Mouse (Mus musculus) erythroblast, embryonic 14.5 days (primary cell): ENCODE results near the gene Plscr1. TPM values are rescaled to one million over a fixed set of nuclear protein-coding genes. Genes with fewer than 3 reads are reported as not detected.

Source experiments
- H3K27me3 ChIP-seq: 2 replicates; pipeline ENCODE4 v1.6.1; 2012; ENCODE audit warnings: inconsistent platforms; ENCODE audit not compliant: control insufficient read depth
- H3K36me3 ChIP-seq: 2 replicates; pipeline ENCODE4 v1.6.1; 2012; ENCODE audit warnings: mild to moderate bottlenecking, inconsistent platforms; ENCODE audit not compliant: control insufficient read depth
- H3K4me1 ChIP-seq: 2 replicates; pipeline ENCODE4 v1.6.1; 2012; ENCODE audit warnings: inconsistent platforms; ENCODE audit not compliant: control insufficient read depth
- H3K4me3 ChIP-seq: replicated peaks from 2 replicates; pipeline ENCODE3; 2012; ENCODE audit warnings: moderate library complexity, mild to moderate bottlenecking, inconsistent platforms
- H3K9me3 ChIP-seq: 2 replicates; pipeline ENCODE4 v1.6.1; 2012; ENCODE audit warnings: low read length, inconsistent platforms, mixed read lengths; ENCODE audit not compliant: control insufficient read depth
- GATA1 ChIP-seq: IDR thresholded peaks from 2 replicates; pipeline ENCODE4 v1.6.1; 2012; ENCODE audit warnings: low read length, inconsistent platforms, mixed read lengths
- TAL1 ChIP-seq: IDR thresholded peaks from 3 replicates; pipeline ENCODE4 v1.6.1; 2012; ENCODE audit warnings: low read length, inconsistent platforms, mixed read lengths
- polyA plus RNA-seq: library from polyadenylated mRNA; stranded (reverse); fragments of >175 nt; gene quantifications from 2 replicates; pipeline ENCODE4 v1.2.3, GENCODE M21; 2012

Plscr1 gene
- polyA plus RNA-seq, result 0.11 and 0.24 TPM in 2 replicates

DNA sequence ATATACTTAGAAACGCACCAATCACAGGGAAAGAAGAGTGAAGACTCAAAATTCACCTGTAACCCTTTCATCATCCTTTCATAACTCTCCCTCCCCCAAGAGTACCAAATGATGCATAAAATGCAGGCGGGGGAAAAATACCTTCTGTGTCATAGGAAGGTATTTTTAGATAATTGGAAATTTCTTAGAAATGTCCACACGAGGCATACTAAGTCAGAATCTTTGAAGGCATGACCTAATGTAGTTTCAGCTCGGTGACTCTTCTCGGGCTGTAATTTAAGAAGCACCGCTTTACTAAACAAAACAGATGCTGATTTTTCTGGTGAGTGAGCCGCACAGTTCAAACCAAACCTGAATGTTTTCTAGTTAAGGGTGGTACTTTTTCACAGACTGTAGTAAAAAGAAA, at the start of gene Plscr1:
TSS of gene Plscr1 (plus strand) at position 304 of the 406 bp plus-strand sequence.
- Histone ChIP-seq H3K4me1 (peaks cover 9% of the 10 kb centered on the region), H3K27me3 (no peaks in the 10 kb centered on the region), H3K36me3 (no peaks in the 10 kb centered on the region), H3K4me3 (peak within 1 kb of the TSS; percentile 63), H3K9me3 (no peaks in the 10 kb centered on the region)
- TF ChIP-seq GATA1, result no peak
- no peak for TF ChIP-seq TAL1

GRCm38 (mm10) chr9:92204397-92204796, 45.2 kb upstream of the Plscr1 start:
- no peaks in the 10 kb centered on the region for H3K4me1 ChIP-seq
- H3K4me3 ChIP-seq, result no peak overlapping the region

DNA sequence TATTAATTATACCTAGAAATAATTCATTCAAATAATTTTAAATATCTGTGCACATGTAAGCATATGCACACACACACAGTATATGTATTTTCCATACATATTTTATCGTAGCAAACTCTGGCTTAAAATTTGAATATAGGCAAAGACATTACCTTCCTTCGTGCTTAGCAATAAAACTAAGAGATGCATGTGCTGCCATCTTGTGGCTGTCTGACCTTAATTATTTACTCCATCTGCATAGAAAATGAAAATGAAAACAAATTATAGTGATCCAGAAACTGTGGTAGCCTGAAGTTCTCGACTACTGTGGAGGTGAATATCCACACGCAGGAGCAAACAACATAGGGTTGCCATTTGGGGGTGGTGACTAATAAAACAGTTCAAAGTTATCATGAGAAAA, 42.2 kb upstream of the Plscr1 start:
- no peaks in the 10 kb centered on the region for H3K27me3 ChIP-seq
- H3K36me3 ChIP-seq, result no peaks in the 10 kb centered on the region
- no peaks in the 10 kb centered on the region for H3K4me1 ChIP-seq
- TF ChIP-seq TAL1 (no peak), GATA1 (no peak)
- H3K9me3 ChIP-seq, result no peaks in the 10 kb centered on the region
- H3K4me3 ChIP-seq, result no peak overlapping the region

More at GRCm38 (mm10) chr9:92204397-92204796, 45.2 kb upstream of the Plscr1 start:
- Histone ChIP-seq H3K36me3 (no peaks in the 10 kb centered on the region), H3K9me3 (no peaks in the 10 kb centered on the region), H3K27me3 (no peaks in the 10 kb centered on the region)
- no peak for TF ChIP-seq GATA1
- no peak for TF ChIP-seq TAL1

DNA sequence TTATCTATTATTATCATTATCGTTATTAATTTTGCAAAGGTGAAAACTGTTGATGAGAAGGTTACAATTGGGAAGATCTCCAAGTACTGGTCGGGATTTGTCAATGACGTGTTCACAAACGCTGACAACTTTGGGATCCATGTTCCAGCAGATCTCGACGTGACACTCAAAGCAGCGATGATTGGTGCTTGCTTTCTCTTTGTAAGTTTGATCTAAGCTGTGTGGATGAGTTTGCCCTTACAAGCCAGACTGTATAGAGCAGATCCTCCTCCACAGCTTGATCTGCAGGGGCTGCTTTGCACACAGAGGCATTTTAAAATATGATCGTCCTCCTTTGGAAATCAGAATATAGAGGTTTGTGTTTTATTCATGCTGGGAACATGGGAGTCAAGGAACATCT, 41.8 kb upstream of the Plscr1 start:
- H3K36me3 ChIP-seq, result no peaks in the 10 kb centered on the region
- no peak overlapping the region for H3K4me3 ChIP-seq
- TF ChIP-seq TAL1 (no peak), GATA1 (no peak)
- H3K9me3 ChIP-seq, result no peaks in the 10 kb centered on the region
- H3K27me3 ChIP-seq, result no peaks in the 10 kb centered on the region
- no peaks in the 10 kb centered on the region for H3K4me1 ChIP-seq

DNA sequence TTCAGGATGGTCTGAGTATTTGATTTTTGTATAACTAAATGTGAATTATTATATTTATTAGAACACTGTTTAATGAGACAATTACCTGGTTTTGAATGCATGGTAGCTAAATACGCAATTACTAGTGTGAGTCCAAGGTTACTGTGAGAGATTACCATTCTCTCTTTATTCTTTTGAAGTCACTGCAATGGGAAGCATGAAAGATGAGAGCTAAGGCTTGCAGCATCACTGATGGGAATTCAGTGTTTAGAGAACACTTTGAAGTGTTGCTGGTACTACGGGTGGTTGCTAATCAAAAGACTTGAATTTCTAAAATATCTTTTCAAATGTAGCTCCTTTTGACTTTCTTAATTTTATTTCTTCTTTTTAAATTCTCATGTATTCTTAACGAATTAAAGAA, 39.7 kb upstream of the Plscr1 start:
- Histone ChIP-seq H3K4me1 (no peaks in the 10 kb centered on the region), H3K36me3 (no peaks in the 10 kb centered on the region), H3K9me3 (no peaks in the 10 kb centered on the region), H3K4me3 (no peak overlapping the region), H3K27me3 (no peaks in the 10 kb centered on the region)
- TF ChIP-seq TAL1 (no peak), GATA1 (no peak)

DNA sequence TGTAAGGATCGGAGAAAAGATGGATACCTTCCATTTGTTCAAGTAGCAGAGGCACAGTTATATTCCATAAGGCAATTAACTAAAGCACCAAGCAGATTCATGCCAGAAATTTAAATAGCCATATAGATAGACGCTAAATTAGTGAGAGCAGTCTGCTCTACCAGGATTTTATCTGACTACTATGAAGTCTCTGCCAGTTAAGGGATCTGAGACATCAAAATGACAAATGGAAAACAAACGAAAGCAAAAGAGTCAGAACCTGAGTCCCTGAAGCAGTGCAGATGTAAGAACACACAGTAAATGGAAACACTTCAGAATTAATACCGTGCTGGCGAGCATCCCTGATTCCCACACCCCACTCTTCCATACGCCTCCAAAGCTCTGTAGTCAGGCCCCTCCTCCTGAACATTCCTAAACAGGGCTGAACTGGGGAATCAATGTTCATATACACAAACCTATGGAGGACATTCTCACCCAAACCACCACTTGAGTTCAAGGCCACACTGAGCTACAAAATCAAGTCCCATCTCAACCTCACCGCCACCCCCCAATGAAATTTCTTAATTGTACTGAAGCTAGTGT, 39.1 kb upstream of the Plscr1 start:
- Histone ChIP-seq H3K4me3 (no peak overlapping the region), H3K4me1 (no peaks in the 10 kb centered on the region), H3K36me3 (no peaks in the 10 kb centered on the region), H3K27me3 (no peaks in the 10 kb centered on the region), H3K9me3 (no peaks in the 10 kb centered on the region)
- TF ChIP-seq TAL1 (no peak), GATA1 (no peak)

- no peaks in the 10 kb centered on the region for H3K36me3 ChIP-seq
- no peak overlapping the region for H3K4me3 ChIP-seq
- no peaks in the 10 kb centered on the region for H3K4me1 ChIP-seq
- no peak for TF ChIP-seq GATA1
- no peak for TF ChIP-seq TAL1
- no peaks in the 10 kb centered on the region for H3K27me3 ChIP-seq
- H3K9me3 ChIP-seq, result no peaks in the 10 kb centered on the region
These were observed 38.5 kb upstream of the Plscr1 start for GRCm38 (mm10) chr9:92211048-92211447.

DNA sequence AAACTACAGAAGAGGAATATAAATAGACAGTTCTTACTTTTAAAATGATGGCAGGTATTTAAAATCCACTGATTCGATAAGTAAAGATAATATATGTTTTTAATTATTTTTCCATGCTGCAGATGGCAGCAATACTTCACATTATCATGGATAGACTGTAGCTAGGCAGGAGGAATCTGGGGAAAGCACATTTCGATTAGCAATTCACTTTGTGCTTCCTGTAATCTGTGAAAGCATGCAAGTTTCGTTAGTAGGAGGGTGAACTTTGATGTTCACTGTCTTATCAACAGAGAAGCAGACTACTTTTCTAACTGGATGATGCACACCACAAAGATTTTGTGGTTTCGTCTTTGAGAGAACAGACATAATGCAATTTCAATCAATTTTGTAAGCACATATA, 32.1 kb upstream of the Plscr1 start:
- H3K9me3 ChIP-seq, result no peaks in the 10 kb centered on the region
- H3K4me1 ChIP-seq, result no peaks in the 10 kb centered on the region
- no peak overlapping the region for H3K4me3 ChIP-seq
- TF ChIP-seq TAL1 (no peak), GATA1 (no peak)
- H3K27me3 ChIP-seq, result no peaks in the 10 kb centered on the region
- H3K36me3 ChIP-seq, result no peaks in the 10 kb centered on the region

GRCm38 (mm10) chr9:92217896-92218295, 31.7 kb upstream of the Plscr1 start:
- H3K4me3 ChIP-seq, result no peak overlapping the region

GRCm38 (mm10) chr9:92220151-92220550, 29.4 kb upstream of the Plscr1 start:
- Histone ChIP-seq H3K4me3 (no peak overlapping the region), H3K27me3 (no peaks in the 10 kb centered on the region), H3K36me3 (no peaks in the 10 kb centered on the region), H3K4me1 (no peaks in the 10 kb centered on the region), H3K9me3 (no peaks in the 10 kb centered on the region)
- TF ChIP-seq TAL1 (no peak), GATA1 (no peak)

More at GRCm38 (mm10) chr9:92217896-92218295, 31.7 kb upstream of the Plscr1 start:
- Histone ChIP-seq H3K27me3 (no peaks in the 10 kb centered on the region), H3K4me1 (no peaks in the 10 kb centered on the region), H3K36me3 (no peaks in the 10 kb centered on the region), H3K9me3 (no peaks in the 10 kb centered on the region)
- no peak for TF ChIP-seq GATA1
- TF ChIP-seq TAL1, result no peak
